Mouse (Mus musculus) mature B cell (primary cell): ENCODE measurements around the gene Mtrf1l.

Experiments used
- in situ Hi-C: fragments of 300-500 bp; cut with MboI; formaldehyde crosslinking; loops from 2 replicates; pipeline ENCODE4 v1.14.3; 2019

The Mtrf1l gene

GRCm38 (mm10) chr10:5805243-5805730 is 18.4 kb downstream of the Mtrf1l start, which contains the start of gene Fbxo5:
Fbxo5 (minus strand) TSS chr10:5805600.
- in situ Hi-C loops = loop anchor here (25.0 kb wide), 2 partner anchors 1407 to 1818 kb away; partner anchors contain the start of gene Cnksr3

- in situ Hi-C loops = loop anchor here (25.0 kb wide), 2 partner anchors 1408 to 1817 kb away; partner anchors contain the start of gene Cnksr3
These were observed 19.0 kb downstream of the Mtrf1l start for GRCm38 (mm10) chr10:5804691-5805156.

GRCm38 (mm10) chr10:5803739-5804138 is 20.0 kb downstream of the Mtrf1l start:
- in situ Hi-C loops = loop anchor here (25.0 kb wide), 2 partner anchors 1409 to 1816 kb away; partner anchors contain the start of gene Cnksr3

GRCm38 (mm10) chr10:5802866-5803265 is 20.8 kb downstream of the Mtrf1l start:
- in situ Hi-C loops = loop anchor here (25.0 kb wide), 2 partner anchors 1409 to 1816 kb away; partner anchors contain the start of gene Cnksr3

GRCm38 (mm10) chr10:5800490-5800889 is 23.2 kb downstream of the Mtrf1l start:
- in situ Hi-C loops = loop anchor here (25.0 kb wide), 2 partner anchors 1412 to 1813 kb away; partner anchors contain the start of gene Cnksr3

GRCm38 (mm10) chr10:5798069-5798468 is 25.6 kb downstream of the Mtrf1l start:
- in situ Hi-C loops = no loop called here

- in situ Hi-C loops = no loop called here
These were observed 33.1 kb downstream of the Mtrf1l start for GRCm38 (mm10) chr10:5790657-5791056.

GRCm38 (mm10) chr10:5786923-5787322 is 36.8 kb downstream of the Mtrf1l start:
- in situ Hi-C loops = no loop called here
